7 mouse cellular contexts compared by ENCODE assay signal in genomic region chr10:116301258-116301657, GRCm38 (mm10). TPM values are rescaled to one million over a fixed set of nuclear protein-coding genes. Genes with fewer than 3 reads are reported as not detected.
DNase-seq lines count a peak whose midpoint lies in the region; TF ChIP-seq lines count a peak whose summit lies in the region.

No protein-coding gene starts in this region.

- TF ChIP-seq POLR2A in lung, adult 2 months (IDR thresholded peaks at IDR 0.05; ENCODE audit: borderline replicate concordance, extremely low read depth, low read depth, low read length): peak; percentile 62; the same call in 1 of the 2 replicates

- H3K4me3 ChIP-seq in lung, adult 2 months (replicated peaks; ENCODE audit: extremely low read depth, low read depth, low read length): peak overlapping the region; percentile 94

- TF ChIP-seq CTCF in lung, adult 2 months (IDR thresholded peaks at IDR 0.05; ENCODE audit: insufficient read depth, low read length): no peak

- peak; percentile 36 for DNase-seq in adrenal gland, adult 8-10 months
- DNase-seq in embryo, embryonic 10 days (ENCODE audit: low spot score): peak; percentile 48
- DNase-seq in heart, adult 8-10 months (ENCODE audit: low spot score): peak; percentile 74
- DNase-seq in kidney, adult 18-20 months: peak; percentile 50
- peak; percentile 43 for DNase-seq in lung, adult 2 months
- peak; percentile 40 for DNase-seq in skeletal muscle tissue, adult 2 months (ENCODE audit: low read depth, low spot score)
- no peak for DNase-seq in left cerebral cortex, adult 18-20 months (ENCODE audit: low spot score in 2 of 2)

- H3K4me1 ChIP-seq in lung, adult 2 months (ENCODE audit: control insufficient read depth, insufficient read depth, low read length): peaks cover 20% of the 10 kb centered on the region

- under 1% methylated on average over 36 of the region's 36 CpGs for WGBS in lung, adult 2 months

RNA-seq across cellular contexts. Expression of gene Ptprb, which starts 25.9 kb away (rescaled TPM):
- 10 to 100 TPM; 40.5 to 66.0 (median 57.0) TPM for total RNA-seq in adrenal gland, adult 8-10 months (2022)
- total RNA-seq in heart, adult 8-10 months (2022): 10 to 100 TPM; 49.9 to 68.0 (median 60.9) TPM
- polyA plus RNA-seq in lung, adult 2 months (2012; rRNA removed): 75.4 and 83.5 TPM in 2 replicates
- 10 to 100 TPM; 13.1 to 15.0 TPM for total RNA-seq in left cerebral cortex, adult 18-20 months (2021)

Comparison
In these comparisons a context has a peak if more than half of its experiments do, and no peak if none do; other contexts are left out.
1. DNase-seq: peak in adrenal gland, adult 8-10 months (single experiment), embryo, embryonic 10 days (single experiment), heart, adult 8-10 months (single experiment), kidney, adult 18-20 months (single experiment), lung, adult 2 months (single experiment) and skeletal muscle tissue, adult 2 months (single experiment); none in left cerebral cortex, adult 18-20 months (0 of 2).